Mouse (Mus musculus) c-Kit-positive CD71-negative TER-119-negative erythroid progenitor cells, embryonic 14.5 days (primary cell): Measurements from ENCODE around the gene Twist2.

Experiments used
- DNase-seq: peaks from one replicate; pipeline ENCODE4 v3.0.0-alpha.2; 2013; ENCODE audit warnings: low read depth

Twist2 gene

DNA sequence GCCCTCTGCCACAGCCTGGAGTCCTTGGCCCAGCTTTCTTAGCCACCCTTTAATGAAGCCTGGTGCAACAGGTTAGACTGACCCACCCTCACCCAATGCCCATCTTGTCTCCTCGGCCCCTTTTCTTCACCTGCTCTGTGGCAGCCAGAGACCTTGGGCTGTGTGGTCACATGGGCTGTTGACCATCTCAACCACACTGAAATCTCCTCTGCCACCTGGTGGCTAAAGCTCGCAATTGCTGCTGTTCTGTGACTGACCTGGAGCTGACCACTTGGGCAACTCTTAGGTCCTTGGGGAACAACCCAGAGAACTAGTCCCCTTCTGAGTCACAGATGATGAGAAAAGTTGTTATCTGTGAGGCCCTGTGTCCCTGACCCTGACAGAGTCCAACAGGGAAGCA is 73.4 kb downstream of the Twist2 start:
- DNase-seq: peak; percentile 14

- no peak for DNase-seq
These were observed 73.9 kb downstream of the Twist2 start for GRCm38 (mm10) chr1:91875042-91875720.

DNA sequence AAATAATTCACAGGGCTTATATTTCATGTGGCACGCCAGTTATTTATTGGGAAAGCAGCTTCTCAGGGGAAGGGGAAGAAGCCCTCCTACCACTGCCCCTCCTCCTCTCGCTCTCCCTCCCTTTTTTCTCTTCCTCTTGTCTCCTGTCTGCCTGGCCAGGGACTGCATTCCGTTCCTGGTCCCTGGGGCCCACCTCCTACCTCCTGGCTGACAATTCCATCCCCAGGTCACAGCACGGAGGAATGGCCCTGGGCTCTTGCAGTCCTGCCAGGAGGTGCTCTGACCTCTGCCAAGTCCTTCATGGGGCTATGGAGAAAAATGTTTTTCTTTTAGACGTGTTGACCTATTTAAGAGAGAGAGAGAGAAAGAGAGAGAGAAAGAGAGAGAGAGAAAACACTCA is 77.4 kb downstream of the Twist2 start:
- no peak for DNase-seq

DNA sequence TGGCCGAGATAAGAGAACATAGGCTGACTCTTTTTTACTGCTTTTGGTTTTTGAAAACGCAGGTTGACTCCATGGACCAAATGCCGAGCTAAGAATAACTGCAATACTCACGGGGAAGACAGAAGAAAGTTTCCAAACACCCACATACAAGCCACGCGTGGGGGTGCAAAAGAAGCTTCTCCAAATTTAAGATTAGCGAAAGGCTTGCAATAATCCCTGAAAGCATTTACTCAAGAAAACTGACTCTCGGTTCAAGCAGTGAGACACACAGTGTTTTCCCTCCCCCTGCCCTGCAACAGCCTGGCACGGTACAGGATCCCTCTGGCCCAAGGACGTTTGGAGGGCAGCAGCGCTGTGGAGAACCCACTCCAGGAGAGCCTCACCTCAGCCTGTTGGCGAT is 78.9 kb downstream of the Twist2 start:
- DNase-seq: no peak

DNA sequence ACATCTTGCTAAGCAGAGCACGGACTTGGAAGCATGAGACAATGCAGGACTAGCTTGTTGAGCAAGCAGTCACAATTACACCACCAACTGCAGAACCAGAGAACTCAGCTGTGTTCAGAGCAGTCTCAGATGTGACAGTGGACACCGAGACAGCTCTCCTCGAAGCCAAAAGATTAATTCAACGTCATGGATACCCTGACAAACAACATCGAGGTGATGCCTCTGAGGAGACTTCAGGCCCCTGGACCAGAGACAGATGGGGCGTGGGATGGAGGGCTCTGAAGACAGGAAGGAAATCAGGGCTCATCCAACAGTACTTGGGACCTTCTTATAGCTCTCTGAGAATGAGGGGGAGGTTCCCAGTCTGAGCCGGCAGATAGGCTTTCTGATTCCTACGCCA is 79.6 kb downstream of the Twist2 start:
- DNase-seq: no peak

GRCm38 (mm10) chr1:91883115-91883514 is 81.9 kb downstream of the Twist2 start:
- DNase-seq: no peak

DNA sequence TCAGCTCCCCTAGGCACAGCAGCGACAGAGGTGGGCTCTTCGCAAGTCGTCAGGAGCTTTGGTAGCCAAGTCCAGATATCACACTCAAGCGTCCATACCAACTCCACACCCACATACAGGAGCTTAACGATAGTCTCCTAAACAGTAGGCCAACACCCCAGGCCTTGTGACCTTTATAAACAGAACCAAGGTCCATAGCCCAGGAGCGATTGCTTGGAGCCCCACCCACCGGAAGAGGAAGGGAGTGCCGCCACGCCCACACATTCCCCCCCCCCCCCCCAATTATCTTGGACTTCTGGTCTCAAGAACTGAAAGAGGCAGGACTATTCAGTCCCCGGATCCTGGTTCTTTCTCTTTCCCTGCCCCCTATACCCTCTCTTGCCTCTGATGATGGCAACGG is 92.3 kb downstream of the Twist2 start:
- DNase-seq: no peak

DNA sequence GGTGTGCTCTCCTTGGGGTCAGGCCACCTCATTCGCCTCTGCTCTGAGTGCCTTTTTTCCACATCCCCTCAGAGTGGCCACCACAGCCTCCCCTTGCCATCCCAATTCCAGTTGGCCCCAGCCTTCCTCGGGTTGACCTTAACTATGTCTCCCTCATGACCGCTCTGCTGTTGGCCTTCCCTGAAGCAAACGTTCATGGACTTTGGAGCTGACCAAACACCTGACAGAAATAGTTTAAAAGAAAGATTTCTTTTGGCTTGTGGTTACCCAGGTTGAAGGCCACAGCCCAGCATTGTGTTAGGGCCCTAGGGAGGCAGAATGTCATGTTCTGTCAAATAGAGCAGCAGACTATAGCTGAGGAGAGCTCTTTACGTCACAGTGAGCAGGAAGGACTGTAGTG is 93.0 kb downstream of the Twist2 start:
- no peak for DNase-seq

- DNase-seq: no peak
These were observed 95.8 kb downstream of the Twist2 start for GRCm38 (mm10) chr1:91897078-91897477.
